Mouse (Mus musculus) intestine, postnatal 0 days (tissue): ENCODE measurements around the gene Stk39. TPM values are rescaled to one million over a fixed set of nuclear protein-coding genes. Genes with fewer than 3 reads are reported as not detected.

Source experiments
- ATAC-seq: fragments of 200-750 bp; cut with Nextera tagmentation; 2 replicates; pipeline ENCODE4 v1.8.0; 2017; ENCODE audit warnings: mild to moderate bottlenecking, moderate TSS enrichment, moderate library complexity
- H3K27ac ChIP-seq: fragments of 300-500 bp; sonication (generic); 2 replicates; pipeline ENCODE4 v1.5.1; 2014; ENCODE audit warnings: mild to moderate bottlenecking, low read depth, low read length, moderate library complexity
- H3K27me3 ChIP-seq: fragments of 300-500 bp; sonication (generic); replicated peaks from 2 replicates; pipeline ENCODE4 v1.6.1; 2014; ENCODE audit warnings: low read length, mixed read lengths; ENCODE audit not compliant: control insufficient read depth, insufficient read depth
- H3K36me3 ChIP-seq: fragments of 300-500 bp; sonication (generic); 2 replicates; pipeline ENCODE4 v1.6.1; 2014; ENCODE audit warnings: mild to moderate bottlenecking, moderate library complexity; ENCODE audit not compliant: control insufficient read depth, insufficient read depth
- H3K4me1 ChIP-seq: fragments of 300-500 bp; sonication (generic); replicated peaks from 2 replicates; pipeline ENCODE4 v1.6.1; 2014; ENCODE audit warnings: antibody characterized with exemption, low read length, mixed read lengths; ENCODE audit not compliant: control insufficient read depth, insufficient read depth
- H3K4me2 ChIP-seq: fragments of 300-500 bp; sonication (generic); replicated peaks from 2 replicates; pipeline ENCODE4 v1.6.1; 2014; ENCODE audit warnings: low read depth, mild to moderate bottlenecking, moderate library complexity
- H3K4me3 ChIP-seq: fragments of 300-500 bp; sonication (generic); 2 replicates; pipeline ENCODE4 v1.5.1; 2014; ENCODE audit warnings: low read depth, low read length
- H3K9ac ChIP-seq: fragments of 300-500 bp; sonication (generic); 2 replicates; pipeline ENCODE4 v1.6.1; 2014; ENCODE audit warnings: mild to moderate bottlenecking, low read depth, low read length
- H3K9me3 ChIP-seq: fragments of 300-500 bp; sonication (generic); 2 replicates; pipeline ENCODE4 v1.6.1; 2016; ENCODE audit warnings: mixed run types; ENCODE audit not compliant: control insufficient read depth
- CTCF ChIP-seq: sonication (generic); IDR thresholded peaks from 2 replicates; pipeline ENCODE4 v1.5.1; 2016; ENCODE audit warnings: low read depth, mild to moderate bottlenecking, control low read depth, antibody characterized with exemption, moderate library complexity
- WGBS: fragments of 180-500 bp; shearing (Covaris S2); extraction: QIAGEN DNeasy Blood & Tissue Kit; methylation state at CpG from one replicate; pipeline ENCODE4 v1.1.7; 2014; 5-methylcytosine and 5-hydroxymethylcytosine counted together
- polyA plus RNA-seq: library from polyadenylated mRNA; unstranded; fragments of >200 nt; fragmentation: Nextera tagmentation; extraction: Ambion mirVana; gene quantifications from 2 replicates; pipeline ENCODE4 v1.2.1, GENCODE M21; 2015

Gene Stk39
- polyA plus RNA-seq, 1 experiment from 2014 or later: 10.1 TPM

DNA sequence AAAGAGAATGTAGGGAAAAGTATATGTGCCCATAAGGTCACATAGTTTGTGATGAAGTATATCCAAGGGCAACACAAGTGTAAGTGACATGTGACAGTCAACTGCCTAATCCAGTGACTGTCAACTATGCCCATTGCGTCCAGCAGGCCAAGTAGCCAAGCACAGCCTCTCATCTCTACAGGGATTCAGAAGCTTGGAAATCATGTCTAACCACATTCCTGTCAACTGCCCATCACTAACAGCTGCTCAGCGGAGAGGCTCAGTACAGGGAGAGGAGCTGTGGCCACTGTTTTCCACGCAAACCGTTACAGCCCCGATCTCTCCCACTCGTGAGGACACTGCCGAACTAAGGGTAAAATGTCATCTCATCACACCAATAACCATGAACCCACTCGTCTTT, 93.7 kb downstream of the Stk39 start:
- H3K4me1 ChIP-seq: peaks cover 9% of the 10 kb centered on the region; the same call in 1 of the 2 replicates
- no peaks in the 10 kb centered on the region for H3K36me3 ChIP-seq
- no peak overlapping the region for H3K4me3 ChIP-seq
- H3K9ac ChIP-seq: no peak overlapping the region
- no peak overlapping the region for H3K27ac ChIP-seq
- H3K27me3 ChIP-seq: no peaks in the 10 kb centered on the region
- H3K4me2 ChIP-seq: no peak overlapping the region
- WGBS: 96% methylated on average over 8 of the region's 8 CpGs
- H3K9me3 ChIP-seq: no peaks in the 10 kb centered on the region
- no peak for ATAC-seq
- no peak for TF ChIP-seq CTCF

DNA sequence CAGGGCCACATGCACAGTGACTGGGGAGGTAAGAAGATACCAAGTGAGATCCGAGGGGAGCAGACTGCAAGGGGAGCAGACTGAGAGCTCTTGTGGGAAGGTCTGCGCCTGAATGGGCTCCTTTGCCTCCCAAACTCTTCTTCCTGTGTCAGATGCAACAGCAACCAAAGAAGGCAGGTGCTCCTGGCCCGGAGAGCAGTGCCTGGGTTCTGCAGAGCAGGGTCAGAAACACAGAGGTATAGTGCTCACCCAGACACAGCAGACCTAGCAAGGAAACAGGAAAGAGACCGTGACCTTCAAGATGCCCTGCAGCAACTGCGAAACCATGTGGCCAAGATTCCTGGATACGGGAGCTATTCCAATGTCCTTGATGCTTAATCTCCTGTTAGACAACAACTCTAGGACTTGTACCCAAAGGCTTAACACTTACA, 94.8 kb downstream of the Stk39 start:
- no peak for TF ChIP-seq CTCF
- peaks cover 9% of the 10 kb centered on the region; the same call in 1 of the 2 replicates for H3K4me1 ChIP-seq
- 81% methylated on average over 6 of the region's 6 CpGs for WGBS

DNA sequence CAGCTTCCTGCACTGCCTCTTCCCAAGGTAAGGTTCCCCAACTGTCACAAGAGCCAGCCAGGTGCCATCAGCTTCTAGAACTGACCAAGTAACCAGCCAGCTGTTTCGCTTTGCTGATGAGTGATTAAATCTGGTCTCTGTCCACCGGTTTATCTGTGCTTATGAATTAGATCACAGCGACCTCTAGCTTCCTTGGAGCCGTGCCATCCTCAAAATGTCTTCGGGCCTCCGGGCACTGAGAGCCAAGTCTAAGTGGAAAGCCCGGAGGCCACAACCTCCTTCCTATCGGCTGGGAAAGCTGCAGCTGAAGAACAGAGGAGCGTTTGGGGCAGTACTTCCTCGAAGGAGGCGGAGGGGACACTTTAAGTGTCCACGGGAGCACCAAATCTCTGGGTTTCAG, 95.4 kb downstream of the Stk39 start:
- H3K27me3 ChIP-seq: no peaks in the 10 kb centered on the region
- no peaks in the 10 kb centered on the region for H3K9me3 ChIP-seq
- peaks cover 9% of the 10 kb centered on the region; the same call in 1 of the 2 replicates for H3K4me1 ChIP-seq
- TF ChIP-seq CTCF: peak; percentile 49
- no peaks in the 10 kb centered on the region for H3K36me3 ChIP-seq
- WGBS: 69% methylated on average over 12 of the region's 12 CpGs
- no peak overlapping the region for H3K4me3 ChIP-seq
- H3K9ac ChIP-seq: no peak overlapping the region
- no peak overlapping the region for H3K27ac ChIP-seq
- no peak for ATAC-seq
- H3K4me2 ChIP-seq: no peak overlapping the region

More for the DNA sequence above, 94.8 kb downstream of the Stk39 start:
- Histone ChIP-seq H3K4me3 (no peak overlapping the region), H3K27ac (no peak overlapping the region), H3K27me3 (no peaks in the 10 kb centered on the region), H3K9ac (no peak overlapping the region), H3K4me2 (no peak overlapping the region), H3K9me3 (no peaks in the 10 kb centered on the region), H3K36me3 (no peaks in the 10 kb centered on the region)
- ATAC-seq: no peak

- H3K4me3 ChIP-seq: no peak overlapping the region
- H3K9me3 ChIP-seq: no peaks in the 10 kb centered on the region
- ATAC-seq: no peak
- WGBS: 90% methylated on average over 7 of the region's 7 CpGs
- H3K36me3 ChIP-seq: no peaks in the 10 kb centered on the region
- H3K9ac ChIP-seq: no peak overlapping the region
- H3K27me3 ChIP-seq: no peaks in the 10 kb centered on the region
- H3K4me2 ChIP-seq: no peak overlapping the region
- no peak overlapping the region for H3K27ac ChIP-seq
- H3K4me1 ChIP-seq: peaks cover 9% of the 10 kb centered on the region; the same call in 1 of the 2 replicates
- no peak for TF ChIP-seq CTCF
These were observed 97.9 kb downstream of the Stk39 start for GRCm38 (mm10) chr2:68374202-68374601.

GRCm38 (mm10) chr2:68371912-68372311, 100.2 kb downstream of the Stk39 start:
- no peak overlapping the region for H3K4me3 ChIP-seq
- H3K27me3 ChIP-seq: no peaks in the 10 kb centered on the region
- WGBS: 64% methylated on average over 6 of the region's 6 CpGs
- H3K9me3 ChIP-seq: no peaks in the 10 kb centered on the region
- H3K4me1 ChIP-seq: peaks cover 5% of the 10 kb centered on the region; the same call in 1 of the 2 replicates
- no peak for TF ChIP-seq CTCF
- H3K36me3 ChIP-seq: no peaks in the 10 kb centered on the region
- no peak overlapping the region for H3K27ac ChIP-seq
- ATAC-seq: no peak
- no peak overlapping the region for H3K9ac ChIP-seq
- no peak overlapping the region for H3K4me2 ChIP-seq

- no peaks in the 10 kb centered on the region for H3K4me1 ChIP-seq
- H3K27me3 ChIP-seq: no peaks in the 10 kb centered on the region
- no peak overlapping the region for H3K9ac ChIP-seq
- H3K4me2 ChIP-seq: no peak overlapping the region
- no peak overlapping the region for H3K27ac ChIP-seq
- no peaks in the 10 kb centered on the region for H3K9me3 ChIP-seq
- 87% methylated on average over 5 of the region's 5 CpGs for WGBS
- no peak overlapping the region for H3K4me3 ChIP-seq
- ATAC-seq: no peak
- no peak for TF ChIP-seq CTCF
- no peaks in the 10 kb centered on the region for H3K36me3 ChIP-seq
These were observed 101.7 kb downstream of the Stk39 start for GRCm38 (mm10) chr2:68370326-68370725.

GRCm38 (mm10) chr2:68369080-68369479, 103.0 kb downstream of the Stk39 start:
- no peaks in the 10 kb centered on the region for H3K27me3 ChIP-seq
- no peak for TF ChIP-seq CTCF
- H3K4me3 ChIP-seq: no peak overlapping the region
- H3K9ac ChIP-seq: no peak overlapping the region
- no peak overlapping the region for H3K4me2 ChIP-seq
- no peaks in the 10 kb centered on the region for H3K36me3 ChIP-seq
- WGBS: 90% methylated on average over 6 of the region's 6 CpGs
- no peak overlapping the region for H3K27ac ChIP-seq
- H3K9me3 ChIP-seq: no peaks in the 10 kb centered on the region
- no peak for ATAC-seq
- no peaks in the 10 kb centered on the region for H3K4me1 ChIP-seq
